Mouse (Mus musculus) large intestine, adult 2 months (tissue): ENCODE data around the gene Olfr123. TPM values are rescaled to one million over a fixed set of nuclear protein-coding genes. Genes with fewer than 3 reads are reported as not detected.

Source experiments
- DNase-seq: peaks from one replicate; pipeline ENCODE4 v3.0.0-alpha.2; 2012; ENCODE audit warnings: low read depth, low spot score
- WGBS: fragments of 180-500 bp; shearing (Covaris S2); methylation state at CpG from one replicate; pipeline ENCODE4 v1.1.7; 2018; 5-methylcytosine and 5-hydroxymethylcytosine counted together
- polyA plus RNA-seq: library from polyadenylated mRNA; depleted of rRNA; stranded (reverse); fragments of >200 nt; gene quantifications from 2 replicates; pipeline ENCODE4 v1.2.3, GENCODE M21; 2012; rRNA removed

Gene Olfr123
- not detected in 2 replicates for polyA plus RNA-seq

GRCm38 (mm10) chr17:37793229-37793628, at the start of gene Olfr123:
Gene Olfr123, plus strand, starts transcription at chr17:37793529.
- no peak for DNase-seq
- 86% methylated on average over 2 of the region's 2 CpGs for WGBS

GRCm38 (mm10) chr17:37768307-37768706, 25.0 kb upstream of the Olfr123 start, which contains the start of gene Olfr122:
Gene Olfr122, plus strand, starts transcription at chr17:37768607.
- DNase-seq, result no peak

GRCm38 (mm10) chr17:37799588-37799987, 6.3 kb downstream of the Olfr123 start, which contains the start of gene Olfr124:
Gene Olfr124, plus strand, starts transcription at chr17:37799888.
- 73% methylated on average over 3 of the region's 3 CpGs for WGBS
- no peak for DNase-seq

More at GRCm38 (mm10) chr17:37768307-37768706, 25.0 kb upstream of the Olfr123 start, which contains the start of gene Olfr122:
- WGBS, result 82% methylated on average over 4 of the region's 4 CpGs

- no peak for DNase-seq
Measured at GRCm38 (mm10) chr17:37832649-37833048, 39.3 kb downstream of the Olfr123 start, which contains the start of gene Olfr125. Gene Olfr125, plus strand, starts transcription at chr17:37832949.

GRCm38 (mm10) chr17:37847183-37847582, 53.9 kb downstream of the Olfr123 start, which contains the start of gene Olfr126:
Gene Olfr126, plus strand, starts transcription at chr17:37847483.
- DNase-seq, result no peak

Other genes with a start within 250 kb of the Olfr123 start
- not detected in 2 replicates for gene Olfr112, start 224.1 kb upstream of the Olfr123 start, polyA plus RNA-seq
- not detected in 2 replicates for gene Olfr113, start 215.9 kb upstream of the Olfr123 start, polyA plus RNA-seq
- gene Olfr114, start 200.8 kb upstream of the Olfr123 start, polyA plus RNA-seq, result not detected in 2 replicates
- not detected in 2 replicates for gene Olfr115, start 166.4 kb upstream of the Olfr123 start, polyA plus RNA-seq
- not detected in 2 replicates for gene Olfr116, start 166.3 kb upstream of the Olfr123 start, polyA plus RNA-seq
- gene Olfr117, start 129.7 kb upstream of the Olfr123 start, polyA plus RNA-seq, result not detected in 2 replicates
- gene Olfr118, start 126.5 kb upstream of the Olfr123 start, polyA plus RNA-seq, result not detected in 2 replicates
- gene Olfr119, start 97.0 kb upstream of the Olfr123 start, polyA plus RNA-seq, result not detected in 2 replicates
- not detected in 2 replicates for gene Olfr120, start 71.7 kb upstream of the Olfr123 start, polyA plus RNA-seq
- not detected in 2 replicates for gene Olfr121, start 44.7 kb upstream of the Olfr123 start, polyA plus RNA-seq
- gene Olfr122, start 24.9 kb upstream of the Olfr123 start, polyA plus RNA-seq, result not detected in 2 replicates
- not detected in 2 replicates for gene Olfr124, start 6.4 kb downstream of the Olfr123 start, polyA plus RNA-seq
- not detected in 2 replicates for gene Olfr125, start 39.4 kb downstream of the Olfr123 start, polyA plus RNA-seq
- not detected in 2 replicates for gene Olfr126, start 54.0 kb downstream of the Olfr123 start, polyA plus RNA-seq
- not detected in 2 replicates for gene Olfr127, start 106.9 kb downstream of the Olfr123 start, polyA plus RNA-seq
- not detected in 2 replicates for gene Olfr128, start 127.0 kb downstream of the Olfr123 start, polyA plus RNA-seq
- gene Olfr761, start 159.6 kb downstream of the Olfr123 start, polyA plus RNA-seq, result not detected in 2 replicates